Mouse (Mus musculus) T-helper 2 cell (primary cell): Measurements from ENCODE around the gene Mapk14.
"Not testable (repeated sequence)": the region's sequence is repeated elsewhere in the genome, so short reads cannot be mapped to it uniquely, and the experiment has no call there.

Experiments
- in situ Hi-C: fragments of 300-600 bp; cut with MboI, MseI; formaldehyde crosslinking; loops from one replicate; pipeline ENCODE4 v1.15.1; 2025; ENCODE audit warnings: high pct_unique_total_duplicates

Mapk14 gene

GRCm38 (mm10) chr17:28743145-28743866 lies 52.2 kb downstream of the Mapk14 start:
- in situ Hi-C loops = no loop called here

- in situ Hi-C loops = no loop called here
Observed at GRCm38 (mm10) chr17:28743916-28744315, 52.8 kb downstream of the Mapk14 start.

DNA sequence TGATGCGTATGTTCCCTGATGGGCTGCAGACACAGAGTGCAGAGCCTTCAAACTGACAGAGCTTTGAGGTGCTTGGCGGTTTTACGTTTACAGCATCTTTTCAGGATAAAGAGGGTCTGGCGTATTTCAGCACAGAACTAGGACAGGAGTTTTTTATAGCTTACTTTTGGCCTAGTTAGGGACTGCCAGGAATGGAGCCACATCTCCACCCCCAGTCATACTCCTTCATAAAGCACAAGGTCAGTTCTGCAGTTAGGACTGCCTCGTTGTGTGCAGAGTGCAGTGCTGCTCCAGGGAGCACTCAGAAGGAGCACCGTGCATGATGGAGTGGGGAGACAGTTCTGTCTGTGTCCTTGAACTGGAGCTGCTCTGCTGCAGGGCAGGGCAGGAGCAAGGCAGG lies 54.6 kb downstream of the Mapk14 start:
- in situ Hi-C loops = no loop called here

DNA sequence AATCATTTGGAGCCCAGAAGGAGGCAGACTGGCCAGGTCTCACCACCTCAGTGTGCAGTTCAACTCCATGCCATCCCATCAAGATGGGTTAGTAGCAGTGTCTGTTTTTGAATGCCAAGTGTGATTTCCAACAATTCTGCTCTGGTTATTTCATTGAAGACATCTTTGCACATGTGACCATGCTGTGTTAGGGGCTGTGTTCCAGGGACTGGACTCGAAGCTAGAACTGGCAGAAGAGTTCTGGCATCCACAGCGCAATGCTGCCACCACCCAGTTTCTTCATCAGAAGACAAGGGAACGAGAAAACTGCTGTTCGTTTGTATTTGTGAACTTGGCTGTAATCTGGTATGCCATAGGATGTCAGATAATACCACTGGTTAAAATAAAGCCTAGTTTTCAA lies 56.9 kb downstream of the Mapk14 start:
- in situ Hi-C loops = no loop called here

GRCm38 (mm10) chr17:28750580-28750979 lies 59.5 kb downstream of the Mapk14 start:
- in situ Hi-C loops = no loop called here

- in situ Hi-C loops = no loop called here
Observed at GRCm38 (mm10) chr17:28756447-28756846, 65.3 kb downstream of the Mapk14 start.

DNA sequence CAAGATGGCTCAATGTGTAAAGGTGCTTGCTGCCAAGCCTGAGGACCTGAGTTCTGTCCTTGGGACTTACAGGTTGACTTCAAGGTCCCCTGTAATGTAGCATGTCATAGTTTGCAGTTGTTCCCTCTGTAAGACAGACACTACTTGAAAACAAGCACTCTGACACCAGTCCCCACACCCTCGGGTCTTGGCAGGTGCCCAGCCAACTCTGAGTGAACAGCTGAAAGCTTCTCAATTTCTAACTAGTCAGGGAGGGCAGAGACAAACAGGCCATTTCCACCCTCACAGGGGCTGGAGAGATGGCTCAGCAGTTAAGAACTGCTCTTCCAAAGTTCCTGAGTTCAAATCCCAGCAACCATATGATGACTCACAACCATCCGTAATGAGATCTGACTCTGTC lies 66.3 kb downstream of the Mapk14 start:
- in situ Hi-C loops = no loop called here

DNA sequence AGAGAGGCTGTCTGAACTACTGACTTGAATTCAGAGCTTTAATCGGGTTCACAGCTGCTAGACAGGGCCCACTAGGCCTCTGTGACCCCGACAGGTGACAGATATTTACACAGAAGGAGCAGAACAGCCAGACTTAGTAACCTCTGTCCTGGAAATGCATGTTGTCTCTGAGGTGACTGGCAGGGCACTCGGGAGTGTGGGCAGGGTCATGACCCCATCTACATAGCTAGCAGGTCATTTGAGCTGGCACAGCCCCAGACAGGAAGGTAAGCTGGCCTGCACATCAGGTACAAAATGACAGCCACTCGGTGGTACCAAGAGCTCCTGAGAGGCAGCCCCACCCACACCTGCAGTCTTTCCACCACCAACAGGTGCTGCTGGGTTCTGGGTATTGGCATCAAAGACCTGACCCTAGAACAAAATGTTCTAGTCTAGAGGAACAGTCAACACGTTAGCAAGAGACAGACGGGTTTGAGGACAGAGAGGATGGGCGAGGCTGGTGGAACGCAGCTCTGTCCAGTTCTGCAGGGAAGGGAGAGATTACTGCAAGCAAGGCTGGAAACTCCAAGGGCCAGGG lies 69.7 kb downstream of the Mapk14 start:
- in situ Hi-C loops = no loop called here

DNA sequence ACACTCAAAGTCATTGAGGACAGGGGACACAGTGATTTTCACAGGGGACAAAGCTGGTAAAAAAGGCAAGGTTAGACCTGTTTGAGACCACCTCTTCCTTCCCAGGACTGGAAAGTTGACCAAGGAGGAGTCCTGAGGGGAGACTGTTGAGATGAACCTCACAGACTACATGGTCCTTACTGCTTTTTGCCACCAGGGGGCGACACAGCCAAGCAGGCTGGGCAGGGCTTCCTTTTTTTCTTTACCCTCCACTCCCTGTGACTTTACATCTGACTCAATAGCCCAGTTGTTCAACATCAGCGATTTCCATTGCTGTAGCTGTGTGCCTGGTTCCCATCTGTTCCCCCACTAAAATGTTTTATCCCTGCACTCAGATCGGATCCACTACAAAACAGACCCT lies 70.7 kb downstream of the Mapk14 start:
- in situ Hi-C loops = no loop called here

DNA sequence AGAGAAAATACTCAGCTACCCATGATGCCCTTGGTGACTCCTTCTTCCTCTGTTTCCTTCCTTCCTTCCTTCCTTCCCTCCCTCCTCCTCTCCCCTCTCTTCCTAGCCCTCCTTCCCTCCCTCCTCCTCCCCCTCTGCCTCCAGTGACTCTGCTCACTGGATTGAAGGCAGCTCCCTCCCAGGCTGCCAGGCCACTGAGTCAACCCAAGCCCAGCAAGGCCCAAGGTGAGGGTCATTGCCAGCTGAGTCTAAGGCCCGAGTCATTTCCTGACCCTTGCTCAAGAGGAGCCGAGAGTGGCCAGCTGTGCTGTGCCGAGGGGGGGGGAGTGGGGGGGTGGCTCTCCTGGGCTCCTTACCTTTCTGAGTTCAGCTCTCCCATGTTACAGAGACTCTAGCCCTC lies 75.1 kb downstream of the Mapk14 start:
- in situ Hi-C loops = loop anchor here (5.0 kb wide), 1 partner anchor 91 kb away; the partner anchor contains the start of gene Pnpla1

DNA sequence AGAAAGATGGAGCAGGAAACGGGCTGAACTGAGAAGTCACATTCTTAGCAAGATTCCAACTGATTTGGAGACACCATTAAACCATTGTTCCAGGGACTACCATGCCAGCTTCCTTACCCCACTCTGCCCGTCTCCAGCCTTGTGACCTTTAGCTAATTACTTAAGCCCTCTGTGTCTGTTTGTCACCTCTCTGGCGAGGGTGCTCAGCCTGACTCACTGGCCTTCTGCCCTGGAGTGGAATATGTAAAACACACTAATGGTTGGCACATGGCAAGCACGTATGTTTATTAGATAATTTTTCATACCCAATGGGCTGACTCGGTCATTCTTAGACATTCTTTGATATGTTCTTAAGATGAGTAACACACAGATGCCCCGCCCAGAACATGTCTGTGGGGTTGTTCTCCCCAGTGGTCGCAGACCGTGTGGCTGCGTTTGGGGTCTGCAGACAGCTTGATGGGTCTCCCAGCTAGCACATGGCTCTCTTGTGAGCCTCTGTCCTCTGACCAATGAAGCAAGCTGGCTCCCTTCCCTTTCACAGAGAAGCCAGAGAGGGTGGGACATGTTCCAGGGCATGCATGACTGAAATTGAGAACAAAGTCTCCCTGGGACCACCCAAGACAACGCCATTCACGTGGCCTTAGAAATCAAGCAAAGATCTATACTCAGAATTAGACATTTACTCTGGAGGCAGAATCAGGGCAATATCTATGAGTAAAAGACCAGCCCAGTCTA lies 75.8 kb downstream of the Mapk14 start:
- in situ Hi-C loops = loop anchor here (5.0 kb wide), 1 partner anchor 90 kb away; the partner anchor contains the start of gene Pnpla1

DNA sequence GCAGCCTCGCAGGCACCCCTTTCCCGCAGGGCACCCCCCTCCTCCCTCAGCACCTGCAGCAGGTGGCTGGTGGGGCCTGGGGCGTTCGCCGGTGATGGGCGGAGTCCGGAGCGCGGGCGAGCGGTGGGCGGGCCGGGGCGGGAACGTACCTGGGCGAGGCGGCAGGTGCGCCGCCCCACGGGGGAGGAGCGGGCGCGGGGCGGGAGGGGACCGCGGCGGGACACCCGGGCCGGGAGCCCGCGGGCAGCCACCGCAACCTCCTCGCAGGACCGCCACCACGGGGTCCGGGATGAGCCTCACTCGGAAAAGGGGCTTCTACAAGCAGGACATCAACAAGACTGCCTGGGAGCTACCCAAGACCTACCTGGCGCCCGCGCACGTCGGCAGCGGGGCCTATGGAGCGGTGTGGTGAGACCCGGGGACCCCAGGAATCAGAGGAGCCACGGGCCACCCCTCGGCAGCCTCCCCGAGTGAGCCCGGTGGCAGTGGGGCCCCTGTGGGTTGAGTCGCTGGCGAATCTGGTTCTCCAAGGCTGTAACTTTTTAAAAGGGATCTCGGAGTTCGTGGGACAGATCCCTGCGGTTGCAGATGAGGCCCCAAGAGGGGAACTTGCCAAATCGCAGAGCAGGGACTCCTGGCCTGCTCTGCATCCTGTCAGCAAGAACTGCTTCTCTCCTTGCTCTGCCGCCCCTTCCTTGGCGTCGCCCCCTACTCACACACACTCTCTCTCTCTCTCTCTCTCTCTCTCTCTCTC lies 78.2 kb downstream of the Mapk14 start, which contains the start of gene Mapk13:
Mapk13 (plus strand) TSS at position 177 of the 754 bp plus-strand sequence.
- in situ Hi-C loops = loop anchor here (5.0 kb wide), 1 partner anchor 88 kb away; the partner anchor contains the start of gene Pnpla1

DNA sequence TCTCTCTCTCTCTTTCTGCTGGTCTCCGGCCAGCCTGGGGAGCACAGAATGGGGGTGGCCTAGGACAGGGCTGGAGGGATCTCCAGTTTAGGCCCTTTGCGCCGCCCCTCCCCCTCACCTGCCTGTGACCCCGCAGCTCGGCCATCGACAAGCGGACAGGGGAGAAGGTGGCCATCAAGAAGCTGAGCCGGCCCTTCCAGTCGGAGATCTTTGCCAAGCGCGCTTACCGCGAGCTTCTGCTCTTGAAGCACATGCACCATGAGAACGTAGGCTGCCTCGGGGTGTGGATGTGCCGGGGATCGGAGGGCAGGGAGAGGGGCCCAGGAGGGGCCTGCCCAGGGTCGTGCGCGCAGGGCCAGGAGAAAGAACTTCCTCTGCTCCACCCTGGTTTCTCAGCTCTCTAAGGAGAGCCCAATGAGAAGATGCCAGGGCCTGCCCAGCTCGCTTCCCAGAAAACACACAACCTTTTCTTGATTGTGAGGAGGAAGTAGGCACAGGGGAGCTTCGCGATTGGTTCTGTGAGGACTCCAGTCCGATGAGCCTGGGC lies 78.8 kb downstream of the Mapk14 start:
- in situ Hi-C loops = loop anchor here (5.0 kb wide), 1 partner anchor 87 kb away; the partner anchor contains the start of gene Pnpla1

DNA sequence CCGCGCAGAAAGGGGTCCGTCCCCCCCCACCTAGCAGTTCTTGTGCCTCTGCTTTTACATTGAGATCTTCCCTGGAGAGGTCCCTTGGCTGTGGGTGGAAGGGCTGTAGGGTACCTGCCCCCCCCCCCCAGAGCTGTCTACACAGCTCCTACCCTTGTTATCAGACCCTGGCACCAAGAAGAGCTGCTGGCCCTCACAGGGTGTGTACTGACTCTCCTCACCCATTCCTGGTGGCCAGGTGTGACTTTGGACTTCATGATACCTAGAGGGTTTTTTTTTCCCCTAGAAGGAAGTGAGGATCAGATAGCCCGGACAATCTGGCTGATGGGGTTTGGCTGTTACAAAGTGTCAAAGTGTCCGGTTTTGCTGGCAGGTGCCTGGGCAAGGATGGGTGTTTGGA lies 80.2 kb downstream of the Mapk14 start:
- in situ Hi-C loops = no loop called here

- in situ Hi-C loops = not testable (repeated sequence)
Observed at GRCm38 (mm10) chr17:28774303-28774702, 83.2 kb downstream of the Mapk14 start.

- in situ Hi-C loops = no loop called here
Observed at GRCm38 (mm10) chr17:28775161-28775560, 84.0 kb downstream of the Mapk14 start.

DNA sequence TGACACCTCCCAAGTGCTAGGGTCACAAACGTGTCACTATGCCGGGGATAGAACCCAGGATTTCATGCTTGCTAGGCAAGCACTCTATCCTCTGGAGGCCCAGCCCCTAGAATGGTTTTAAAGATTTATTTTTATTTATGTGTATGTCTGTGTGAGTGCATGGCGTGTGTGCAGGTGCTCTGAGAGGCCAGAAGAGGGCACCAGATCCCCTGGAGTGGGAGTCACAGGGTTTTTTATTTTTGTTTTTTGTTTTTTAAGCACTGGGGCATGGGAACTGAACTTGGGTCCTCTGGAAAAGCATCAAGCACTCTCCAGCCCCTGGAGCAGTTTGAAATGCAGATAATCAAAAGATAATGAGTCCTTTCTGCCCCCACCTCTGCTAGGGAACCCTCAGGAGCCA lies 85.7 kb downstream of the Mapk14 start:
- in situ Hi-C loops = no loop called here

- in situ Hi-C loops = no loop called here
Observed at GRCm38 (mm10) chr17:28777231-28778005, 86.3 kb downstream of the Mapk14 start.

DNA sequence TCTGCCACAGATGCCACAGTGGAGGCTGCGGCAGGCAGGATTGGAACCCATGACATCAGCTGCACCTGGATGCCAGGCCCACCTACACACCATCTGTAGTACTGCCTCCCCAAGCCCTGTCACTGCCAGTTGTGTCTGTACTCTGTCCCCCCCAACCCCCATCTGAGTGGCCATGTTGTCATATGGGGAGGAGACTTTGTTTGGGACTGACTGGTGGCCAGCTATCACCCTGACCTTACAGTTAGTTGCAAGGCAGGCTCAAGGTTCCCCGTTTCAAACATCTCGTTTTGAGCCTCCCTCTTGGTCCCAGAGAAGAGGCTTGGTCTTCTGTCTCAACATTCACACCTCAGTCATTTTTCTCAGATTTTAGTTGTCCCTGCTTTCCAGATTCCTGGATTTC lies 88.6 kb downstream of the Mapk14 start:
- in situ Hi-C loops = no loop called here

GRCm38 (mm10) chr17:28780836-28781235 lies 89.7 kb downstream of the Mapk14 start:
- in situ Hi-C loops = no loop called here
